Mouse (Mus musculus) ES-Bruce4 (cell line): ENCODE data around the gene Kctd2.

Source experiments
- CTCF ChIP-seq: IDR thresholded peaks from one replicate; pipeline ENCODE4 v1.8.1; 2011; ENCODE audit warnings: low read depth, low read length
- EP300 ChIP-seq: IDR thresholded peaks from 2 replicates; pipeline ENCODE4 v1.6.1; 2011; ENCODE audit warnings: low read depth, low read length; ENCODE audit not compliant: insufficient read depth
- POLR2A ChIP-seq: IDR thresholded peaks from one replicate; pipeline ENCODE4 v1.8.1; 2011; ENCODE audit warnings: low read length; ENCODE audit not compliant: insufficient read depth

GRCm38 (mm10) chr11:115377254-115377653 is 42.7 kb upstream of the Kctd2 start:
- TF ChIP-seq POLR2A: no peak
- TF ChIP-seq CTCF: no peak
- no peak for TF ChIP-seq EP300
